Mouse (Mus musculus): ENCODE data around the gene Abcc6. TPM values are rescaled to one million over a fixed set of nuclear protein-coding genes. Genes with fewer than 3 reads are reported as not detected.

Abcc6 gene
- polyA plus RNA-seq, 1 experiment = not detected

DNA sequence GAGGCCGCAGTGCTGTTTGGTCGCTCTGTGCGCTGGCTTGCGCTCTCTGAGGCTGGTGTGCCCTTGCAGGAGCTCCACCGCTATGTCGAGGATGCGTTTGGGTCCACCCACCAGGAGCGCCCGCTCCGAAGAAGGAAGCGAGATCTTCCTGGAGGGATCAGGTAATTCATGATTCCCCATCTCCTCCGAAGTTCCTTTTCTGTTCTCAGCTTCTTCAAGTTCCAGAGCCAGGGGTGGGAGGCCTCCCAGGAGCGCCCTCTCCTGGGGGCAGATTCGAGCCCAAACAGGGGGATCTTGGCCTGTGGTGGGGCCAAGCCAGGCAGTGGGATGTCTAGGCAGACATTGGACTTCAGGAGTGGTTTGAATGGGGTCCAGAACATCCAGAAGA, 105.7 kb downstream of the Abcc6 start:
- H3K4me3 ChIP-seq (ENCODE audit: low read depth, low read length) = peak overlapping the region; percentile 83
- peak overlapping the region; percentile 23 for H3K9ac ChIP-seq (ENCODE audit: low read depth, poor library complexity, severe bottlenecking)
- H3K9me3 ChIP-seq (replicated peaks; ENCODE audit: control insufficient read depth, insufficient read depth, low read length, poor library complexity, severe bottlenecking) = no peaks in the 10 kb centered on the region
- H3K27me3 ChIP-seq (ENCODE audit: control insufficient read depth, insufficient read depth, low read length, poor library complexity, severe bottlenecking) = no peaks in the 10 kb centered on the region
- TF ChIP-seq POLR2A (IDR thresholded peaks at IDR 0.05; ENCODE audit: insufficient read depth, low read length) (no peak), CTCF (IDR thresholded peaks at IDR 0.05; ENCODE audit: low read depth, low read length) (peak; percentile 66)
- peak overlapping the region; percentile 7; the same call in 1 of the 2 replicates for H3K27ac ChIP-seq (ENCODE audit: insufficient read depth, low read length)
- H3K4me1 ChIP-seq (ENCODE audit: control insufficient read depth, insufficient read depth, low read length) = peaks cover 2% of the 10 kb centered on the region
- H3K36me3 ChIP-seq (ENCODE audit: control insufficient read depth, insufficient read depth, low read length, poor library complexity, severe bottlenecking) = no peaks in the 10 kb centered on the region

DNA sequence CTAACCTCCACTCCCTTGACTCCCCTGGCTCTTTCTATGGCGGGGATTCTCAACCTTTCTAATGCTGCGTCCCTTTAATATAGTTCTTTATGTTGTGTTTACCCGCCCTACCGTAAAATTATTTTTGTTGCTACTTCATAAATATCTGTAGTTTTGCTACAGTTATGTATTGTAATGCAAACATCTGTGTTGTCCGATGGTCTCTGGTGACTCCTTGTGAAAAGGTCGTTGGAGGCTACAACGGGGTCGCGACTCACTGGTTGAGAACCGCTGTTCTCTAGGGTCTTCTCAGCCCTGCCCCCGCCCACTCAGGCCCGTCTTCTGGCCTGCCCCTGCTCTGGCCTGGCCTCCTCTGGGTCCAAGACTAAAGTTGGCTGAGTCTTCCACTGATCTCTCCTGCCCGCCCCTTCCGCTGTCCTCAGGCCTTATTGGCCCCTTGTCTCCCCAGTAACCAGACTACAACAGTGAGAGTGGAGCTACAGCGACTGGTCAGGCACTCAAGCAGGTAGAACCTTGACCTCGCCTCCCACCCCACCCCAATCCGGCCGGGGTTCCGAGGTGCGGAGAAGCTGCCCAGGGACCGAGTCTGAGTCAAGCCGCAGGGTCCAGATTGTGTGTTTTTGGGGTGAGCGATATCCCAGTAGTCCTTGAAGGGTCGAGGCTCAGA, 106.2 kb downstream of the Abcc6 start, which contains the start of gene Ccdc114:
Gene Ccdc114, plus strand, starts transcription at position 311 of the 667 bp plus-strand sequence.
- TF ChIP-seq CTCF (IDR thresholded peaks at IDR 0.05; ENCODE audit: low read depth, low read length) (no peak), POLR2A (IDR thresholded peaks at IDR 0.05; ENCODE audit: insufficient read depth, low read length) (peak; percentile 49)
- Histone ChIP-seq H3K4me3 (ENCODE audit: low read depth, low read length) (peak within 1 kb of the TSS; percentile 92), H3K27ac (ENCODE audit: insufficient read depth, low read length) (peak within 1 kb of the TSS; percentile 88), H3K9me3 (replicated peaks; ENCODE audit: control insufficient read depth, insufficient read depth, low read length, poor library complexity, severe bottlenecking) (no peaks in the 10 kb centered on the region), H3K4me1 (ENCODE audit: control insufficient read depth, insufficient read depth, low read length) (peaks cover 2% of the 10 kb centered on the region), H3K27me3 (ENCODE audit: control insufficient read depth, insufficient read depth, low read length, poor library complexity, severe bottlenecking) (no peaks in the 10 kb centered on the region), H3K36me3 (ENCODE audit: control insufficient read depth, insufficient read depth, low read length, poor library complexity, severe bottlenecking) (no peaks in the 10 kb centered on the region), H3K9ac (ENCODE audit: low read depth, poor library complexity, severe bottlenecking) (peak within 1 kb of the TSS; percentile 50)

DNA sequence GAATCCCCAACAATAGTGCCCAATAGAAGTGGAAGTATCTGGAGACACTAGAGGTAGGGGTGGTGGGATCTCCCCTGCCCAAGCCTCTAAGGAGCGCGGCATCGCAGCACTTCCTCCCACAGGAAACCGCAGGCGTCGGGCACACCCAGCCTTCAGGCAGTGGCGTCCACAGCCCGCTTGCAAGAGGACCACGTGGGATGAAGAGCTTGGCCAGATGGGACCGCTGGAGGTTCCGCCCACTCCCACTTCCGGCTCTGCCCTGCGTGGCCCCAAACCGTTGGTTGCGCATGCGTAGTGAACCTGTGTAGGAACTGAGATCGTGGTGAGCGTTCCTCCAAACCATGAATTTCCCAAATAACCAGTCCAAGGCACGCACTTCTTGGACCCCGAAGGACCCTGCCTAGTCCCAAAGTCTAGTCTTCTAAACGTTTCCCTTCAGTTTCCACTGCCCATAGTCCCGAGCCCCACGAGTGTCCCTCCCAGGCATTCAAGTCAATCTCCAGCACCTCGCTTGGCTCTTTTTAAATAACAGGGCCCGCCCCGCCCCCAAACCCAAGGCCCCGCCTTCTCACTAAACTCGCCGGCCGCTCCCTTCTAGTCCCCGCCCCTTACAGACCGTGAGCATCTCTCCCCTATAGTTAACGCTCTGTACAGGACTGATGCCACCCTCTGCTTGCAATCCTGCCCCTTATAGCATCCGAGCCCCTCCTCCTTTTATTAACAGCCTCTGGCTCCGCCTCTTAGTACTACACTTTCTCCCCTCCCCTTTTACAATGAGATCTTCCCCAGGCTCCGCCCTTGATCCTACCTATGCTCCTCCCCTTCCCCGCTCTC, 107.0 kb downstream of the Abcc6 start:
- no peaks in the 10 kb centered on the region for H3K27me3 ChIP-seq (ENCODE audit: control insufficient read depth, insufficient read depth, low read length, poor library complexity, severe bottlenecking)
- H3K36me3 ChIP-seq (ENCODE audit: control insufficient read depth, insufficient read depth, low read length, poor library complexity, severe bottlenecking) = no peaks in the 10 kb centered on the region
- peaks cover 2% of the 10 kb centered on the region for H3K4me1 ChIP-seq (ENCODE audit: control insufficient read depth, insufficient read depth, low read length)
- no peaks in the 10 kb centered on the region for H3K9me3 ChIP-seq (replicated peaks; ENCODE audit: control insufficient read depth, insufficient read depth, low read length, poor library complexity, severe bottlenecking)
- TF ChIP-seq CTCF (IDR thresholded peaks at IDR 0.05; ENCODE audit: low read depth, low read length) (no peak), POLR2A (IDR thresholded peaks at IDR 0.05; ENCODE audit: insufficient read depth, low read length) (peak; percentile 94), EP300 (IDR thresholded peaks at IDR 0.05; ENCODE audit: insufficient read depth, low read depth, low read length) (peak; percentile 77)
- H3K9ac ChIP-seq (ENCODE audit: low read depth, poor library complexity, severe bottlenecking) = peak overlapping the region; percentile 50
- H3K4me3 ChIP-seq (ENCODE audit: low read depth, low read length) = peak overlapping the region; percentile 92
- H3K27ac ChIP-seq (ENCODE audit: insufficient read depth, low read length) = peak overlapping the region; percentile 88

DNA sequence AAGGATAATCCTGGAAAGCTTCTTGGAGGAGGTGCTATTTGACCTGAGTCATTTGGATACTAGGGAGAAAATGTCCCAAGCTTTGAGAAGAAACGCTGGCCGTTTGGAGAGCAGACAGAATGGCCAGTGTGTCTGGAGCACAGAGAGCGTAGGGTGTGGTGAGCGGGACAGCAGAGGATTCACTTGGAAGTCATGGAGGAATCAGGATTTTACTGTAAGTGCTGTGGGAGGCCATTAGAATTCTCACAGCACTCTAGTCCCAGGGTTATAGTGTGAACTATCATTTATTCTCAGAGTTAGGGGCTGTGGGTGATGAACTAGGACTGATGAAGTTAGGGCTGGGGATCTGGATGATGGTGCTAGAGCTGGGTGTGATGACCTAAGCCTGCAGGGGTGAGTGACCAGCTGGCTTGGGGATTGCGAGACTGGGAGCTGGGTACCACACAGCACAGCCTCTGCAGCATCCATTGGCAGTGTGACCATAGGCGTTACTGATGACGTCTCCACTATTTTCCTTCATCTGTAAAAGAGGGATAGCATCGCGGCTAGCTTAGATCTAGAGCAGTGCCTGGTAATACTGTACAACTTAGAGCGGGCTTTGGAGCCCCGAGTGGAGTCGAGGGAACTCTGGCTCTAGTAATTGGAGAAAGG, 108.0 kb downstream of the Abcc6 start:
- TF ChIP-seq POLR2A (IDR thresholded peaks at IDR 0.05; ENCODE audit: insufficient read depth, low read length) (no peak), EP300 (IDR thresholded peaks at IDR 0.05; ENCODE audit: insufficient read depth, low read depth, low read length) (no peak), CTCF (IDR thresholded peaks at IDR 0.05; ENCODE audit: low read depth, low read length) (no peak)
- Histone ChIP-seq H3K27me3 (ENCODE audit: control insufficient read depth, insufficient read depth, low read length, poor library complexity, severe bottlenecking) (no peaks in the 10 kb centered on the region), H3K4me1 (ENCODE audit: control insufficient read depth, insufficient read depth, low read length) (peaks cover 2% of the 10 kb centered on the region), H3K4me3 (ENCODE audit: low read depth, low read length) (no peak overlapping the region), H3K9ac (ENCODE audit: low read depth, poor library complexity, severe bottlenecking) (peak overlapping the region; percentile 25; the same call in 1 of the 2 replicates), H3K9me3 (replicated peaks; ENCODE audit: control insufficient read depth, insufficient read depth, low read length, poor library complexity, severe bottlenecking) (no peaks in the 10 kb centered on the region), H3K36me3 (ENCODE audit: control insufficient read depth, insufficient read depth, low read length, poor library complexity, severe bottlenecking) (no peaks in the 10 kb centered on the region), H3K27ac (ENCODE audit: insufficient read depth, low read length) (no peak overlapping the region; the same call in 1 of the 2 replicates)

DNA sequence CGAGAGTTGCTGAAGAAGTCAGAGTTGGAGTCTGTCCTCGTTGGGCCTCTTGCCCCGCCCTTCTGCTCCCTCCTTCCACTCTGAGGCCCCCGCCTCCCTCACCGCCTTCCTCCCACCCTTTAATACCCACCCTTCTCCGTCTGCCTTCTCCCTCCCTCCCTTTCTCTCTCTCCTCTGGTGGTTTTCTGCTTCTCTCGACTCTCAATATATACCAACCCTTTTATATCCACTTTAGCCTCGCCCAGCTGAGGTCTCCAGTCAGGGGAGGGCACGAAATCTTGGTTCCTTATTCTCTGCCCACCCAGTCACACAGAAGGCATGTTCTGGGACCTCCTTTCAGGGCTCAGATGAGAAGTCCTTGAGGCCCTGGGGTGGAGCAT, 108.9 kb downstream of the Abcc6 start, which contains the start of gene Emp3:
Gene Emp3, minus strand, starts transcription at position 163 of the 380 bp plus-strand sequence.
- Histone ChIP-seq H3K27me3 (ENCODE audit: control insufficient read depth, insufficient read depth, low read length, poor library complexity, severe bottlenecking) (no peaks in the 10 kb centered on the region), H3K36me3 (ENCODE audit: control insufficient read depth, insufficient read depth, low read length, poor library complexity, severe bottlenecking) (no peaks in the 10 kb centered on the region), H3K9ac (ENCODE audit: low read depth, poor library complexity, severe bottlenecking) (no peak within 1 kb of the TSS), H3K4me3 (ENCODE audit: low read depth, low read length) (no peak within 1 kb of the TSS), H3K4me1 (ENCODE audit: control insufficient read depth, insufficient read depth, low read length) (peaks cover 2% of the 10 kb centered on the region), H3K27ac (ENCODE audit: insufficient read depth, low read length) (no peak within 1 kb of the TSS), H3K9me3 (replicated peaks; ENCODE audit: control insufficient read depth, insufficient read depth, low read length, poor library complexity, severe bottlenecking) (no peaks in the 10 kb centered on the region)
- TF ChIP-seq POLR2A (IDR thresholded peaks at IDR 0.05; ENCODE audit: insufficient read depth, low read length) (no peak), EP300 (IDR thresholded peaks at IDR 0.05; ENCODE audit: insufficient read depth, low read depth, low read length) (no peak), CTCF (IDR thresholded peaks at IDR 0.05; ENCODE audit: low read depth, low read length) (no peak)
